Mouse (Mus musculus): ENCODE results near the gene Vezt.

Gene Vezt

GRCm38 (mm10) chr10:94035658-94036374, at the start of gene Vezt, which contains the start of gene Fgd6:
Gene Vezt, minus strand, starts transcription at chr10:94035817.
Gene Fgd6, plus strand, starts transcription at chr10:94036001.
- DNase-seq (ENCODE audit: low spot score in 2 of 2): peak; percentile 99 to 100

- no peak for DNase-seq (ENCODE audit: low spot score in 2 of 2)
Observed at GRCm38 (mm10) chr10:94082040-94082734, 46.6 kb upstream of the Vezt start.

- no peak for DNase-seq (ENCODE audit: low spot score in 2 of 2)
Observed at GRCm38 (mm10) chr10:94080740-94081139, 45.1 kb upstream of the Vezt start.

- DNase-seq (ENCODE audit: low spot score in 2 of 2): no peak
Observed at GRCm38 (mm10) chr10:94076966-94077825, 41.6 kb upstream of the Vezt start.

- DNase-seq (ENCODE audit: low spot score in 2 of 2): no peak
Observed at GRCm38 (mm10) chr10:94072916-94073465, 37.4 kb upstream of the Vezt start.

DNA sequence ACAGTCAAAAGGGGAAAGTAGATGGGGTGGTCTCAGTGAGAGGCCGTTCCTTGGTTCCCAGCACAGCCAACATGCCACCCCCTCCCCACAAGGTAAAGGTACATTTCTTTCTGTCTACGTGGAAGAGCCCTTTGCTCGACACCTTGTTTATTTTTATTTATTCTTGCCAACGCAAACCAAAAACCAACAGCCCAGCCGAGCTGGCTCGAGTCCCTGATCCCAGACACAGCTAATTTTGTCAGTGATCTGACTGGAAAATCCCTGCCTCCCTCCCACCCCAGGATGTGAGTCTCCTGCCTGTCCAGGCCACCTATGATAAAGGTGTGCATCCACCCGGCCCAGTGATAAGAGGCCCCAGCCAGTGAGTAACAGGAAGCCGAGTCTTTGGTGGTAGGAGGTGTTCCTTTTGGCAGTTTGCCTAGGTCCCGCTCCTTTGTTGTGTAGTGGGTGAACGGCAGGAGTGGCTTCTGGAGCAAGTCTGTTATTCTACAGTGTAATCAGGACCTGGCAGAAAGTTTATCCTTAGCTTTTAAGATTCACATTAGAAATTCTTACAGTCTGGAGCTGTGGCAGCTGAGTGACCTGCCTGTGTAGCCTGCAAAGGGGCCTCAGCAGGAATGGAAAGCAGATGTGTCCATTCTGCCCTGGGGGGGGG, 36.8 kb upstream of the Vezt start:
- DNase-seq (ENCODE audit: low spot score in 2 of 2): peak in 1 of 2 experiments; percentile 7

- DNase-seq (ENCODE audit: low spot score in 2 of 2): no peak
Observed at GRCm38 (mm10) chr10:94071641-94072040, 36.0 kb upstream of the Vezt start.

GRCm38 (mm10) chr10:94068701-94069100, 33.1 kb upstream of the Vezt start:
- no peak for DNase-seq (ENCODE audit: low spot score in 2 of 2)

DNA sequence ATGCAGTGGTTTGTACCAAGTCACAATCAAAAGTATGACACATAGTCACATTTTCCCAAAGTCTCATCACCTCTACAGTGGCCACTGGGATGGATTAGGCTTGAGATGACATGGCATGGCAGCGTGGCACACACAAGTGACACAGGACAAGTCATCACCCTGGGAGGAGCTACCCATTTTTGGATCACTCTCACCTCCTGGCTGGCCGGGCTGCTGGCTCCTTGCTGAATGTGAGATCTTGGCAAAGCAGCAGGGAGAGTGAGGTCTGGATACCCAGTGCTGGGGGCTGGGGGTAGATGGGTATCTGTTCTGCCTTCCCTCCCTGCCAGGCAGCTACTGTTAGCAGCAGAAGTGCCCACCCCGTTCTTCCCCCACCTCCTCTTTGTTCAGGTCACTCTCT, 31.3 kb upstream of the Vezt start:
- no peak for DNase-seq (ENCODE audit: low spot score in 2 of 2)

GRCm38 (mm10) chr10:94062357-94062756, 26.7 kb upstream of the Vezt start:
- no peak for DNase-seq (ENCODE audit: low spot score in 2 of 2)

DNA sequence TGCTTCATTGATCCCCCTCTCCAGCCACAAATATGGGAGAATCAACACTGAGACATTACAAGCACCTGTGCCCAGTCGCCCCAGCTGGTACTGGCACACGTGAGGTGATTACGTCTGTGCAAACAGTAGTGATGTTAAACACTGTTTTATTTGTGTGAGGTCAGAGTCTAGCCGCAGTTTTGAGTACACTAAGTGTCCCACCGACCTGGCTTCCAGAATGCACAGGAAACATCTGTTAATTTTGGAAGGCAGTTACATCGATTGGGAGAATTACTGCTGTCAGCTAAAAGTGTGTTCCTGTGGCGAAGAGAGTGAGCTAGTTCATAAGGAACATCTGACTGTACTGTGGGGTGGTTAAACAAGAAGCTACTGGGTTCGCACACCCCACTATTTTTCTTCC, 24.6 kb upstream of the Vezt start:
- no peak for DNase-seq (ENCODE audit: low spot score in 2 of 2)

GRCm38 (mm10) chr10:94059618-94060055, 24.0 kb upstream of the Vezt start:
- DNase-seq (ENCODE audit: low spot score in 2 of 2): no peak

- DNase-seq (ENCODE audit: low spot score in 2 of 2): no peak
Observed at GRCm38 (mm10) chr10:94056487-94056886, 20.9 kb upstream of the Vezt start.

GRCm38 (mm10) chr10:94050736-94051135, 15.1 kb upstream of the Vezt start:
- DNase-seq (ENCODE audit: low spot score in 2 of 2): no peak

DNA sequence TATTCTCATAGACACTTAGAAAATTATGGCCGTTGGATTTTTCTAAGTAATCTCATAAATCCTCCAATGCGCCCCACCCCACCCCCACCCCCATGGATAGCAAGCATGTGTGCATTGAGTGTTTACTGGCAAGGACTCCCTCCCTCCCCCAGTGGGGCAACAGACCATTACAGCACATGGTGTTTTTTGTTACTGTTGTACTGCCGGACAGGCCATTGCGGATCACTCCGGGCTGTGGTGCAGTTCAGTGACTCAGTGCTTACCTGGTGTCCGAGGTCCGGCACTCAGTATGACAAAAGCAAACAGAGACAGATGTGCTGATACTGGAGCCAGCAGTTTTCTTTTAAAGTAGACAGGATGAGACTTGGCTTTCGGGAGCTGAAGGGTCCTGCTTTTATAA, 13.5 kb upstream of the Vezt start:
- DNase-seq (ENCODE audit: low spot score in 2 of 2): no peak

DNA sequence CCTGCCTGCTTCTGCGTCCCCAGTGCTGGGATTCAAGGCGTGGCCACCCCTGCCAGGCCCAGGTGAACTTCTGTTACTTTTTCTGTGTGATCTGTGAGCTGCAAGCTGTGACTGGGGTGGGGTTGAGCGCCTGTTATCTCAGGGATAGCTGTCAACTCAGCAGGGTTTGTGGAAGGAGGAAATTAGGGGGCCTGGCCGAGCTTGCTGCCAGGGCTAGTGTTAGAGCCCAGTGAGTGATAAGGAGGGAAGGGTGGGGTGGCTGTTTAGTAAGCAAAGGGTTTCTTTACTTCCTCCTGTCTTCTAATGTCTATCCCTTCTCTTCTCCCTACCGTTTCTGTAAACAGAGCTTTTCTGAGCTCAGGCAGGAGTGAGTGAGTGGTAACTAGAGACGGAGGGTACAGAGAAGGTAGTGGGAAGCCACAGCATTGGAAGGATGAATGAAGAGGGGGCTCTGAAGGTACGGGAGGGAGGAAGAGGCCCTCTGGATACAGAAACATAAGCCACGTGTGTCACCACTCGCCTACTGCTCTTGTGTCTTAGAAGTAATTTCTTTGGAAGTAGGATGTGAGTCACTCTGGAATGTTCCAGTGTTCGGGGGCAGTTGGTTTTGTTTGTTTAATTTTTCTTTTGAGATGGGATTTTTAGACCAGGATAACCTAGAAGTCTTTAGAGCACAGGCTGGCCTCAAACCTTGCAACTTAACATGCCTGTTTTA, 12.4 kb upstream of the Vezt start:
- DNase-seq (ENCODE audit: low spot score in 2 of 2): no peak

- DNase-seq (ENCODE audit: low spot score in 2 of 2): no peak
Observed at GRCm38 (mm10) chr10:94047024-94047423, 11.4 kb upstream of the Vezt start.

DNA sequence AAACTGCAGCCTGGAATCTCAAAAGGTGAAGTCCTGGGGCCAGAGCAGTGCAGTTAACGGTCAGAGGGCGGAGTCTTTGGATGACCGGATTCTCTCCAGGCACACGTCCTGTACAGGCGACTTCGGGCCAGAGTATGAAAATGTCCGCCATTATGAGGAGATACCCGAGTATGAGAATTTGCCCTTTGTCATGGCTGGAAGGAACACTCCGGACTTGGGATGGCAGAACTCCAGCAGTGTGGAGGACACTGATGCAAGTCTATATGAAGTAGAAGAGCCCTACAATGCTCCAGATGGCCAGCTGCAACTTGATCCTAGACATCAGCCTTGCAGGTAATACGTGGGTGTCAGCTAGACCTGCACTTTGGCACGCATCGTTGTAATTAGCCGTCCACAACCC, 9.7 kb upstream of the Vezt start:
- no peak for DNase-seq (ENCODE audit: low spot score in 2 of 2)

DNA sequence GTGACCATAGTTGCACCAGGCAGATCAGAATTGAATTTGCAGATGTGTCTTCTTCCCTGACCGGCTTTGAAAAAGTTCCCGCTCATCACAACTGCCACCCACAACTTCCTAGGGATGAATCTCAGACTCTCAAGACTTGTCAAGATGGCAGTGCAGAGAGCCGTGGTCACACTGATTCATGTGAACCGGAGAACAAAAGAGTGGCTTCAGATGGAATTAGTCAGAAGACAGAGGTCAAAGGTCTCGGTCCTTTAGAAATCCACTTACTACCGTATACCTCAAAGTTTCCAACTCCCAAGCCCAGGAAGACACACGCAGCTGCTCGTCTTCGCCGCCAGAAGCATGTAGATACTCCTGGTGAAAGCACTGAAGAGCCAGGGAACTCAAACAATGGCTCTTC, 8.3 kb upstream of the Vezt start:
- DNase-seq (ENCODE audit: low spot score in 2 of 2): no peak

DNA sequence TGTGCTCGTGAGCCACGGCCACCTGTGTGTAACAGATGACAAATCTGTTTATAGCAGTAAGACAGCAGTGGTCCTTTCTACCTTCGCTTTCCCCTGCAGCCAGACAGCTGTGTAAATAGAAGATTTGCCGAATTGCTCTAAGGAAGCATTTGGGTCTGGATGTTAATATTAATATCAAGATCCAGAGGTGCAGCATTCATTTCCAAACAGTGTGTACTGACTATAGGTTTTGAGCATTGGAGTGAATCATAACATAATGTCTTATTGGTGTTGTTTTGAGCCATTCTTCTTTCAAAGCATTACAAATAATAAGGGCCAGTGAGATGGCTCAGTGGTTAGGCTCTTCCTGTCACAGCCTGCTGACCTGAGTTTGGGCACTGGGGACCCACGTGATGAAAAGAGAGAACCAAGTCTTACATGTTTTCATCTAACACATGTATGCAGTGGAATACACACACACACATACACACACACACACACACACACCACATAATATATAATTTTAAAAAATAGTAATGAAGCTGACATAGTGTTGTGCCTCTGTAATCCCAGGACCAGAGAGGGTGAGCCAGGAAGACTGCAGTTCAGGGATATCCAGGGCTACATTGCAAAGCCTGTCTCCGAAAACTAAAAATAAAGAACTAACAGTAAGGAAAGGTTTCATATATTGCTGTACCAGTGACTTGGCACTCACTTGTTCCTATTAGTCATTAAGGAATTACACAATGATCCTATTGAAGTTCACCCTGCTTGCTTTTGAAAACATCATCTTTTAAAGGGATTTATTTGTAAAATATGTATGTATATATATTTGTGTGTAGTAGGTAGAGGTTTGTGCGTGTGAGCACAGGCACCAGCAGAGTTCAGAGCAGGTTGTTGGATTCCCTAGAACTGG, 3.0 kb upstream of the Vezt start:
- DNase-seq (ENCODE audit: low spot score in 2 of 2): no peak

All from thymus, postnatal 10 days (tissue).